Mouse (Mus musculus) CH12.LX (cell line): Measurements from ENCODE around the gene Fars2. TPM values are rescaled to one million over a fixed set of nuclear protein-coding genes. Genes with fewer than 3 reads are reported as not detected.

ENCODE experiments used
- DNase-seq: peaks from one replicate; pipeline ENCODE4 v3.0.0-alpha.2; 2013; ENCODE audit errors: extremely low read depth
- H3K27ac ChIP-seq: 2 replicates; pipeline ENCODE4 v1.5.1; 2012; ENCODE audit warnings: low read depth, mild to moderate bottlenecking, control low read depth, moderate library complexity; ENCODE audit not compliant: insufficient read depth
- H3K27me3 ChIP-seq: replicated peaks from 2 replicates; pipeline ENCODE3; 2012; ENCODE audit warnings: inconsistent platforms
- H3K36me3 ChIP-seq, 2 experiments: replicated peaks in 1 of 2; 2 replicates each; pipeline versions ENCODE3 to v1.6.1; 2012; ENCODE audit warnings: inconsistent platforms in 1 of 2, low read length in 1 of 2, mild to moderate bottlenecking in 1 of 2, mixed read lengths in 1 of 2, moderate library complexity in 1 of 2; ENCODE audit not compliant: control insufficient read depth in 1 of 2, insufficient read depth in 1 of 2
- H3K4me1 ChIP-seq, 2 experiments: 2 replicates each; pipeline ENCODE4 v1.6.1; 2012; ENCODE audit warnings: inconsistent platforms in 1 of 2, moderate library complexity in 1 of 2; ENCODE audit not compliant: insufficient read depth in 2 of 2, control insufficient read depth in 1 of 2
- H3K4me2 ChIP-seq: 2 replicates; pipeline ENCODE4 v1.6.1; 2012; ENCODE audit warnings: low read depth, mild to moderate bottlenecking, control low read depth; ENCODE audit not compliant: poor library complexity, insufficient read depth, severe bottlenecking
- H3K4me3 ChIP-seq, 3 experiments: fragments of 150-350 bp in 1 of 3; sonication (generic) in 1 of 3; replicated peaks in 1 of 3; 2 replicates each; pipeline versions ENCODE3 to v1.5.1; 2011 to 2012; ENCODE audit warnings: low read depth in 2 of 3, low read length in 2 of 3, mild to moderate bottlenecking in 2 of 3, moderate library complexity in 2 of 3, control low read depth in 1 of 3, improper control_type of control experiment in 1 of 3, inconsistent platforms in 1 of 3, mixed read lengths in 1 of 3; ENCODE audit not compliant: poor library complexity in 1 of 3
- H3K79me2 ChIP-seq: replicated peaks from 2 replicates; pipeline ENCODE4 v1.6.1; 2012; ENCODE audit warnings: mild to moderate bottlenecking, moderate library complexity; ENCODE audit not compliant: control insufficient read depth, poor library complexity, insufficient read depth, severe bottlenecking; ENCODE audit errors: extremely low read depth
- H3K9ac ChIP-seq: 2 replicates; pipeline ENCODE4 v1.6.1; 2012; ENCODE audit warnings: low read depth, mild to moderate bottlenecking, control low read depth, moderate library complexity; ENCODE audit not compliant: insufficient read depth
- H3K9me3 ChIP-seq: replicated peaks from 2 replicates; pipeline ENCODE3; 2012; ENCODE audit warnings: low read length, inconsistent platforms, mixed read lengths
- BHLHE40 ChIP-seq: IDR thresholded peaks from 2 replicates; pipeline ENCODE4 v1.6.1; 2011; ENCODE audit warnings: mild to moderate bottlenecking, low read depth, low read length, improper control_type of control experiment
- CTCF ChIP-seq, 2 experiments: IDR thresholded peaks in 1 of 2; conservative IDR thresholded peaks in 1 of 2; 2 replicates each; pipeline ENCODE4 v1.5.1; 2011 to 2012; ENCODE audit warnings: low read depth in 2 of 2, low read length in 2 of 2, improper control_type of control experiment in 1 of 2, inconsistent platforms in 1 of 2, mild to moderate bottlenecking in 1 of 2, moderate library complexity in 1 of 2
- ELF1 ChIP-seq: IDR thresholded peaks from 2 replicates; pipeline ENCODE4 v1.6.1; 2014; ENCODE audit warnings: low read depth, mild to moderate bottlenecking, inconsistent platforms, low read length, improper control_type of control experiment
- EP300 ChIP-seq: IDR thresholded peaks from 2 replicates; pipeline ENCODE4 v1.6.1; 2011; ENCODE audit warnings: low read length, improper control_type of control experiment
- GABPA ChIP-seq: IDR thresholded peaks from 2 replicates; pipeline ENCODE4 v1.6.1; 2012; ENCODE audit warnings: low read depth, low read length, improper control_type of control experiment, inconsistent platforms; ENCODE audit not compliant: insufficient replicate concordance
- JUN ChIP-seq: IDR thresholded peaks from 2 replicates; pipeline ENCODE4 v1.6.1; 2011; ENCODE audit warnings: low read depth, mild to moderate bottlenecking, low read length, improper control_type of control experiment, moderate library complexity; ENCODE audit not compliant: insufficient read depth
- KAT2A ChIP-seq: IDR thresholded peaks from 2 replicates; pipeline ENCODE4 v1.6.1; 2012; ENCODE audit warnings: low read length, improper control_type of control experiment, inconsistent platforms; ENCODE audit not compliant: insufficient replicate concordance
- MAFK ChIP-seq: IDR thresholded peaks from 2 replicates; pipeline ENCODE4 v1.6.1; 2011; ENCODE audit warnings: low read length, improper control_type of control experiment; ENCODE audit not compliant: insufficient replicate concordance
- MAX ChIP-seq: IDR thresholded peaks from 2 replicates; pipeline ENCODE4 v1.6.1; 2011; ENCODE audit warnings: low read length, improper control_type of control experiment
- MAZ ChIP-seq: IDR thresholded peaks from 2 replicates; pipeline ENCODE4 v1.6.1; 2012; ENCODE audit warnings: low read depth, mild to moderate bottlenecking, inconsistent platforms, low read length, improper control_type of control experiment, moderate library complexity
- MEF2A ChIP-seq: IDR thresholded peaks from 2 replicates; pipeline ENCODE4 v1.6.1; 2014; ENCODE audit warnings: low read depth, mild to moderate bottlenecking, inconsistent platforms, low read length, improper control_type of control experiment, borderline replicate concordance
- MYC ChIP-seq: IDR thresholded peaks from 2 replicates; pipeline ENCODE4 v1.6.1; 2011; ENCODE audit warnings: low read depth, mild to moderate bottlenecking, improper control_type of control experiment, low read length
- NELFE ChIP-seq: IDR thresholded peaks from 2 replicates; pipeline ENCODE4 v1.6.1; 2011; ENCODE audit warnings: low read depth, low read length, improper control_type of control experiment
- NRF1 ChIP-seq: IDR thresholded peaks from 2 replicates; pipeline ENCODE4 v1.6.1; 2014; ENCODE audit warnings: low read depth, mild to moderate bottlenecking, inconsistent platforms, low read length, improper control_type of control experiment, moderate library complexity
- POLR2A ChIP-seq: IDR thresholded peaks from 2 replicates; pipeline ENCODE4 v1.6.1; 2011; ENCODE audit warnings: low read depth, mild to moderate bottlenecking, improper control_type of control experiment, low read length
- POLR2AphosphoS2 ChIP-seq: IDR thresholded peaks from 2 replicates; pipeline ENCODE4 v1.6.1; 2011; ENCODE audit warnings: low read depth, low read length, improper control_type of control experiment
- RAD21 ChIP-seq: IDR thresholded peaks from 2 replicates; pipeline ENCODE4 v1.6.1; 2011; ENCODE audit warnings: low read depth, mild to moderate bottlenecking, low read length, improper control_type of control experiment, moderate library complexity
- RCOR1 ChIP-seq: conservative IDR thresholded peaks from 2 replicates; pipeline ENCODE4 v1.6.1; 2012; ENCODE audit warnings: low read depth, mild to moderate bottlenecking, inconsistent platforms, low read length, improper control_type of control experiment
- SIN3A ChIP-seq: IDR thresholded peaks from 2 replicates; pipeline ENCODE4 v1.6.1; 2012; ENCODE audit warnings: low read length, improper control_type of control experiment, inconsistent platforms
- SMC3 ChIP-seq: IDR thresholded peaks from 2 replicates; pipeline ENCODE4 v1.6.1; 2011; ENCODE audit warnings: low read depth, low read length, improper control_type of control experiment
- UBTF ChIP-seq: IDR thresholded peaks from 2 replicates; pipeline ENCODE4 v1.6.1; 2012; ENCODE audit warnings: low read depth, mild to moderate bottlenecking, inconsistent platforms, low read length, improper control_type of control experiment, moderate library complexity
- USF1 ChIP-seq: IDR thresholded peaks from 2 replicates; pipeline ENCODE4 v1.6.1; 2014; ENCODE audit warnings: low read depth, mild to moderate bottlenecking, inconsistent platforms, low read length, improper control_type of control experiment
- USF2 ChIP-seq: conservative IDR thresholded peaks from 2 replicates; pipeline ENCODE4 v1.6.1; 2011; ENCODE audit warnings: low read depth, low read length, improper control_type of control experiment
- ZNF384 ChIP-seq: IDR thresholded peaks from 2 replicates; pipeline ENCODE4 v1.6.1; 2012; ENCODE audit warnings: low read depth, low read length, improper control_type of control experiment, inconsistent platforms
- dilution Hi-C: fragments of 300-500 bp; cut with MboI; formaldehyde crosslinking; loops from 2 replicates; pipeline ENCODE4 v1.14.3; 2020; ENCODE audit warnings: low sequenced_read_pairs; ENCODE audit not compliant: extremely low pct_unique_long_range_greater_than_20kb, extremely low pct_ligation_motif_present
- in situ Hi-C: fragments of 300-500 bp; cut with MboI; formaldehyde crosslinking; loops from 3 replicates; pipeline ENCODE4 v1.14.3; 2019; ENCODE audit warnings: low sequenced_read_pairs, low pct_ligation_motif_present, low pct_unique_long_range_greater_than_20kb, mixed read lengths
- polyA plus RNA-seq: library from polyadenylated mRNA; unstranded; fragments of >175 nt; gene quantifications from 2 replicates; pipeline ENCODE4 v1.2.1, GENCODE M21; 2012; ENCODE audit warnings: low read depth; ENCODE audit not compliant: insufficient read length
- total RNA-seq, 2 experiments: library from RNA; depleted of rRNA; stranded (reverse); fragments of 300-350 nt in 1 of 2; fragments of >200 nt in 1 of 2; gene quantifications; 2 replicates each; pipeline ENCODE4 v1.2.3; 2012 to 2014

The Fars2 gene
- total and polyA plus RNA-seq, 3 experiments = 30.2 to 47.7 (median 46.4) TPM

DNA sequence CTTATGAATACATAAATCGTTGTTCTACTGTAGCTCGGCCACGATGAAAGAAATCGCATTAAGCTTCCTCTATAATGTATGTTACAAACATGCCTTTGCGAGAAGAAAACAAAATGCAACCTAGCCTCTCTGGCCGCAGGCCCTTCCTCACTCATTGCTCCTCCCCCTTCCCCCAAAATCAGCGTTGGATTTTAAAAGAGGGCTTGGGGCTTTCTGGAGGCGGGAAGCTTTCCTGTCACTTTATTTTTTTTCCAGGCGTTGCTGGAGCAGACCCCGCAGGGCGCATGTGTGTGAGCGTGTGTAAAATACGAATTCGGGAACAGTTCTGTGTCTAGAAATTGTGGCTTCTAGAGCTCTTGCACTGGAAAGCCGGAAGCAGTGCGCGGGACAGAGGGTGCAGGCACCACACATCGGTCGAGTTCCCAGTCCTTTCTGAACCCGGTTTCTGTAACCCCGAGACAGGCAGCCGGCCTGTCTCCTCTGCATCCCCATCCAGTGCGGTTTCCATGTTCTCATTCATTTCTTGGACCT is 614.8 kb downstream of the Fars2 start:
- no peak overlapping the region for H3K9ac ChIP-seq
- no peak for TF ChIP-seq USF2
- TF ChIP-seq MAFK = no peak
- no peak for TF ChIP-seq SMC3
- TF ChIP-seq UBTF = no peak
- no peak for TF ChIP-seq CTCF (conservative IDR thresholded peaks at IDR 0.05 in 1 of 2, IDR thresholded peaks at IDR 0.05 in 1 of 2; ENCODE audit: low read depth in 2 of 2, low read length in 2 of 2)
- TF ChIP-seq RCOR1 = no peak
- TF ChIP-seq MYC = no peak
- TF ChIP-seq BHLHE40 = no peak
- no peak for TF ChIP-seq RAD21
- no peak for TF ChIP-seq USF1
- TF ChIP-seq ZNF384 = no peak
- TF ChIP-seq KAT2A = no peak
- no peak for TF ChIP-seq GABPA
- TF ChIP-seq NELFE = no peak
- TF ChIP-seq NRF1 = no peak
- no peak for DNase-seq
- no peaks in the 10 kb centered on the region for H3K9me3 ChIP-seq
- H3K4me2 ChIP-seq = no peak overlapping the region
- no peaks in the 10 kb centered on the region for H3K27me3 ChIP-seq
- H3K4me3 ChIP-seq = no peak overlapping the region
- no peak overlapping the region for H3K27ac ChIP-seq
- dilution Hi-C loops (no loop called here), in situ Hi-C loops (no loop called here)
- H3K79me2 ChIP-seq = no peaks in the 10 kb centered on the region
- no peaks in the 10 kb centered on the region for H3K4me1 ChIP-seq
- no peaks in the 10 kb centered on the region for H3K36me3 ChIP-seq

DNA sequence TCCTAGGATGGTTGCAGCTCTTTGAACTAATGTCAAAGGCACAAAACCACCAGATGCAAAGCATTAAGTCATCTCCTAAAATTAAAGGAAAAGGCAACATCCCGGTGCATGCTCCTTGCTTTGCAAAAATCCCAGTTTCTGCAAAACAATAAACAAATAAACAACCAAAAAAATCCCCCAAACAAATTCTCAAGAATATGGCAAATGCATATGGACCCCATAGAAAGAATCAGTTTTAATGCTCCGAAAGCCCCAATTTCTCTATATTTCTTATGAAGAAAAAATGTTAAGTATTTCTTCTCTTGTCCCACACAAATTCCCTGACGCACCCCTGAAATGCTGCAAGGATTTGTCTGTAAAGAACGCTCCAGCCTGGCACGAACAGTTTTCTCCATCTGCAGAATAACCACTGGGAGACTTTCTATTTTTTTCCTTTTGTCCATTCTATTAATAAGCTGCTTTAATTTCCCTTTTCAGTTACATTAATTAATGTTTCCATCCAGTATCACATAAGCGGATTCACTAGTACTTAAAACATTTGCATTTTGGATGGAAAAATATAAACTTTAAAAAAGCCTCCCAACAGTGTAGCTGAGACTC is 615.8 kb downstream of the Fars2 start:
- no peaks in the 10 kb centered on the region for H3K27me3 ChIP-seq

More for the DNA sequence above, 615.8 kb downstream of the Fars2 start:
- Histone ChIP-seq H3K36me3 (no peaks in the 10 kb centered on the region), H3K79me2 (no peaks in the 10 kb centered on the region), H3K4me2 (no peak overlapping the region), H3K4me1 (no peaks in the 10 kb centered on the region), H3K9ac (no peak overlapping the region), H3K9me3 (no peaks in the 10 kb centered on the region), H3K4me3 (no peak overlapping the region), H3K27ac (no peak overlapping the region)
- no peak for TF ChIP-seq MAFK
- no peak for TF ChIP-seq CTCF (conservative IDR thresholded peaks at IDR 0.05 in 1 of 2, IDR thresholded peaks at IDR 0.05 in 1 of 2; ENCODE audit: low read depth in 2 of 2, low read length in 2 of 2)
- no peak for TF ChIP-seq MAZ
- TF ChIP-seq BHLHE40 = no peak
- no peak for TF ChIP-seq ZNF384
- no peak for TF ChIP-seq EP300
- TF ChIP-seq MAX = no peak
- no peak for TF ChIP-seq POLR2AphosphoS2
- no peak for TF ChIP-seq JUN
- no peak for TF ChIP-seq USF1
- TF ChIP-seq MEF2A = no peak
- no peak for TF ChIP-seq POLR2A
- TF ChIP-seq ELF1 = no peak
- no peak for TF ChIP-seq SIN3A
- TF ChIP-seq MYC = no peak
- DNase-seq = no peak
- in situ Hi-C loops = no loop called here
- dilution Hi-C loops = no loop called here
